Mouse (Mus musculus): ENCODE data around the gene Slc39a8.

GRCm38 (mm10) chr3:135905729-135906128, 80.7 kb downstream of the Slc39a8 start:
- TF ChIP-seq CTCF (conservative IDR thresholded peaks at IDR 0.05; ENCODE audit: insufficient read depth, insufficient read length, low read depth, low read length) (no peak), POLR2A (IDR thresholded peaks at IDR 0.05; ENCODE audit: low read depth, low read length) (no peak)
